Mouse (Mus musculus) brain, embryonic 18.5 days (tissue): Measurements from ENCODE around the gene Arpin.

Source experiments
- DNase-seq: peaks from one replicate; pipeline ENCODE4 v3.0.0-alpha.2; 2012; ENCODE audit warnings: low read depth, low spot score

Arpin gene

GRCm38 (mm10) chr7:79892576-79893428 lies 42.4 kb downstream of the Arpin start:
- DNase-seq = no peak

- DNase-seq = no peak
These were observed 44.5 kb downstream of the Arpin start for GRCm38 (mm10) chr7:79890436-79891221.

- no peak for DNase-seq
These were observed 46.6 kb downstream of the Arpin start for GRCm38 (mm10) chr7:79888603-79889002.

- no peak for DNase-seq
These were observed 51.4 kb downstream of the Arpin start for GRCm38 (mm10) chr7:79883613-79884334.

- no peak for DNase-seq
These were observed 53.3 kb downstream of the Arpin start for GRCm38 (mm10) chr7:79881901-79882300.

- DNase-seq = no peak
These were observed 54.2 kb downstream of the Arpin start for GRCm38 (mm10) chr7:79880998-79881397.

- no peak for DNase-seq
These were observed 55.1 kb downstream of the Arpin start for GRCm38 (mm10) chr7:79880033-79880432.

GRCm38 (mm10) chr7:79878455-79879025 lies 56.6 kb downstream of the Arpin start:
- DNase-seq = no peak
